Mouse (Mus musculus) neural tube, embryonic 11.5 days (tissue): ENCODE results near the gene Scn1a. TPM values are rescaled to one million over a fixed set of nuclear protein-coding genes. Genes with fewer than 3 reads are reported as not detected.
A peak's percentile ranks its signal among the peaks of the same experiment; 100 is the strongest.

Experiments used
- ATAC-seq: fragments of 200-750 bp; cut with Nextera tagmentation; 2 replicates; pipeline ENCODE4 v1.8.0; 2017; ENCODE audit warnings: moderate number of reproducible peaks, mild to moderate bottlenecking, moderate TSS enrichment, moderate library complexity; ENCODE audit not compliant: insufficient read depth, low FRiP score, low TSS enrichment
- DNase-seq: peaks from one replicate; pipeline ENCODE4 v3.0.0-alpha.2; 2015; ENCODE audit warnings: low spot score
- H3K27ac ChIP-seq: fragments of 300-500 bp; sonication (generic); 2 replicates; pipeline ENCODE4 v1.5.1; 2014; ENCODE audit warnings: low read depth, mild to moderate bottlenecking, low read length
- H3K27me3 ChIP-seq: fragments of 300-500 bp; sonication (generic); 2 replicates; pipeline ENCODE4 v1.6.1; 2014; ENCODE audit warnings: mild to moderate bottlenecking, low read length, mixed read lengths; ENCODE audit not compliant: control insufficient read depth, insufficient read depth
- H3K36me3 ChIP-seq: fragments of 300-500 bp; sonication (generic); 2 replicates; pipeline ENCODE4 v1.6.1; 2014; ENCODE audit warnings: mild to moderate bottlenecking, low read length, moderate library complexity, mixed read lengths; ENCODE audit not compliant: control insufficient read depth, insufficient read depth
- H3K4me1 ChIP-seq: fragments of 300-500 bp; sonication (generic); 2 replicates; pipeline ENCODE4 v1.6.1; 2014; ENCODE audit warnings: low read length, mixed read lengths; ENCODE audit not compliant: control insufficient read depth, insufficient read depth
- H3K4me2 ChIP-seq: fragments of 300-500 bp; sonication (generic); 2 replicates; pipeline ENCODE4 v1.6.1; 2014; ENCODE audit warnings: low read depth, mild to moderate bottlenecking, moderate library complexity
- H3K4me3 ChIP-seq: fragments of 300-500 bp; sonication (generic); 2 replicates; pipeline ENCODE4 v1.5.1; 2014; ENCODE audit warnings: low read depth, low read length
- H3K9ac ChIP-seq: fragments of 300-500 bp; sonication (generic); 2 replicates; pipeline ENCODE4 v1.6.1; 2014; ENCODE audit warnings: mild to moderate bottlenecking, low read length
- H3K9me3 ChIP-seq: fragments of 300-500 bp; sonication (generic); 2 replicates; pipeline ENCODE4 v1.6.1; 2016; ENCODE audit warnings: low read length; ENCODE audit not compliant: control insufficient read depth
- WGBS: fragments of 180-500 bp; shearing (Covaris S2); extraction: QIAGEN DNeasy Blood & Tissue Kit; methylation state at CpG from one replicate; pipeline ENCODE4 v1.1.7; 2014; 5-methylcytosine and 5-hydroxymethylcytosine counted together
- polyA plus RNA-seq: library from polyadenylated mRNA; unstranded; fragments of >200 nt; fragmentation: Nextera tagmentation; extraction: Ambion mirVana; gene quantifications from 2 replicates; pipeline ENCODE4 v1.2.1, GENCODE M21; 2014

Gene Scn1a
- polyA plus RNA-seq: 2.7 and 3.0 TPM in 2 replicates

GRCm38 (mm10) chr2:66440711-66441110, at the start of gene Scn1a:
Gene Scn1a (minus strand): TSS chr2:66440840.
- Histone ChIP-seq H3K27me3 (no peaks in the 10 kb centered on the region), H3K4me2 (peak within 1 kb of the TSS; percentile 54), H3K4me1 (peaks cover 4% of the 10 kb centered on the region; the same call in 1 of the 2 replicates), H3K4me3 (peak within 1 kb of the TSS; percentile 23; the same call in 1 of the 2 replicates), H3K9me3 (no peaks in the 10 kb centered on the region), H3K36me3 (no peaks in the 10 kb centered on the region), H3K9ac (no peak within 1 kb of the TSS; the same call in 1 of the 2 replicates), H3K27ac (no peak within 1 kb of the TSS)
- DNase-seq (peak; percentile 14), ATAC-seq (no peak)
- 7% methylated on average over 7 of the region's 7 CpGs for WGBS

DNA sequence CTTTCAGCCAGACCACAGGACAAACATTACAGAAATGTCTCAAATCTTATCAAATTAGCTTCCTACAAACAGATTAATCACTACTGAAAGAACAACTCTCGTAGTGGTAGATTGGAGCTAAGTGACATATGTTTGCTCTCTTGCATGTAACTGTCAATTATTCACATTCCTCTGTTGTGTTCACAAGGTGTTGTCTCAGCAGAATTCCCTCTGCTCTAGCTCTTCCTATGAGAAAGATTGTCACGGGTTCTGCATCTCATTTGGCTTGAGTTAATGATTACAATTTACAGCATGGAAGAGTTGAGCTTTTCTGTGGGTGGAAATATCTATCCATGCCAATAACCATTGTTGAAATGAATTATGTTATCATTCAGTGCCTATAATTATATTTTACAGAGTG, 37.8 kb upstream of the Scn1a start:
- no peaks in the 10 kb centered on the region for H3K4me1 ChIP-seq
- no peaks in the 10 kb centered on the region for H3K36me3 ChIP-seq
- no peak overlapping the region for H3K9ac ChIP-seq
- H3K27me3 ChIP-seq: no peaks in the 10 kb centered on the region
- DNase-seq: no peak
- no peak overlapping the region for H3K27ac ChIP-seq
- ATAC-seq: no peak
- H3K4me2 ChIP-seq: no peak overlapping the region
- WGBS: 83% methylated on average over 2 of the region's 2 CpGs
- H3K4me3 ChIP-seq: no peak overlapping the region
- H3K9me3 ChIP-seq: no peaks in the 10 kb centered on the region

GRCm38 (mm10) chr2:66473181-66473822, 32.7 kb upstream of the Scn1a start:
- ATAC-seq: no peak
- no peaks in the 10 kb centered on the region for H3K9me3 ChIP-seq
- no peak overlapping the region for H3K4me3 ChIP-seq
- no peaks in the 10 kb centered on the region for H3K36me3 ChIP-seq
- 48% methylated on average over 3 of the region's 3 CpGs for WGBS
- no peaks in the 10 kb centered on the region for H3K27me3 ChIP-seq
- no peak overlapping the region for H3K27ac ChIP-seq
- H3K9ac ChIP-seq: no peak overlapping the region
- peak; percentile 12 for DNase-seq
- H3K4me2 ChIP-seq: no peak overlapping the region
- H3K4me1 ChIP-seq: no peaks in the 10 kb centered on the region

GRCm38 (mm10) chr2:66465484-66465883, 24.8 kb upstream of the Scn1a start:
- H3K4me1 ChIP-seq: no peaks in the 10 kb centered on the region
- WGBS: 85% methylated on average over 3 of the region's 3 CpGs
- H3K27ac ChIP-seq: no peak overlapping the region
- H3K4me2 ChIP-seq: no peak overlapping the region
- no peaks in the 10 kb centered on the region for H3K36me3 ChIP-seq
- no peak overlapping the region for H3K4me3 ChIP-seq
- H3K9ac ChIP-seq: no peak overlapping the region
- DNase-seq (no peak), ATAC-seq (no peak)
- no peaks in the 10 kb centered on the region for H3K9me3 ChIP-seq
- no peaks in the 10 kb centered on the region for H3K27me3 ChIP-seq

GRCm38 (mm10) chr2:66464874-66465458, 24.3 kb upstream of the Scn1a start:
- Histone ChIP-seq H3K9me3 (no peaks in the 10 kb centered on the region), H3K4me2 (no peak overlapping the region), H3K4me3 (no peak overlapping the region), H3K36me3 (no peaks in the 10 kb centered on the region), H3K4me1 (no peaks in the 10 kb centered on the region), H3K9ac (no peak overlapping the region), H3K27me3 (no peaks in the 10 kb centered on the region), H3K27ac (no peak overlapping the region)
- WGBS: 87% methylated on average over 2 of the region's 2 CpGs
- ATAC-seq (no peak), DNase-seq (no peak)

- Histone ChIP-seq H3K9ac (no peak overlapping the region), H3K36me3 (no peaks in the 10 kb centered on the region), H3K9me3 (no peaks in the 10 kb centered on the region), H3K27me3 (no peaks in the 10 kb centered on the region), H3K4me2 (no peak overlapping the region), H3K27ac (no peak overlapping the region), H3K4me1 (no peaks in the 10 kb centered on the region), H3K4me3 (no peak overlapping the region)
- 88% methylated on average over 6 of the region's 6 CpGs for WGBS
- no peak for ATAC-seq
- no peak for DNase-seq
Observed at GRCm38 (mm10) chr2:66463916-66464315, 23.3 kb upstream of the Scn1a start.

- Histone ChIP-seq H3K27me3 (no peaks in the 10 kb centered on the region), H3K9me3 (no peaks in the 10 kb centered on the region), H3K27ac (no peak overlapping the region), H3K4me2 (no peak overlapping the region), H3K36me3 (no peaks in the 10 kb centered on the region), H3K4me3 (no peak overlapping the region), H3K9ac (no peak overlapping the region), H3K4me1 (no peaks in the 10 kb centered on the region)
- ATAC-seq (no peak), DNase-seq (no peak)
- WGBS: 94% methylated on average over 1 of the region's 1 CpGs
Observed at GRCm38 (mm10) chr2:66462458-66462857, 21.8 kb upstream of the Scn1a start.

- ATAC-seq: peak; percentile 82
- DNase-seq: peak; percentile 70
- 3% methylated on average over 21 of the region's 21 CpGs for WGBS
- Histone ChIP-seq H3K27ac (no peak overlapping the region), H3K9me3 (no peaks in the 10 kb centered on the region), H3K36me3 (no peaks in the 10 kb centered on the region), H3K4me1 (peaks cover 4% of the 10 kb centered on the region; the same call in 1 of the 2 replicates), H3K4me2 (peak overlapping the region; percentile 54), H3K27me3 (no peaks in the 10 kb centered on the region), H3K4me3 (peak overlapping the region; percentile 23; the same call in 1 of the 2 replicates), H3K9ac (no peak overlapping the region; the same call in 1 of the 2 replicates)
Observed at GRCm38 (mm10) chr2:66439764-66440471, 722 bp downstream of the Scn1a start.
